Mouse (Mus musculus): Measurements from ENCODE around the gene Gpalpp1.

The Gpalpp1 gene

DNA sequence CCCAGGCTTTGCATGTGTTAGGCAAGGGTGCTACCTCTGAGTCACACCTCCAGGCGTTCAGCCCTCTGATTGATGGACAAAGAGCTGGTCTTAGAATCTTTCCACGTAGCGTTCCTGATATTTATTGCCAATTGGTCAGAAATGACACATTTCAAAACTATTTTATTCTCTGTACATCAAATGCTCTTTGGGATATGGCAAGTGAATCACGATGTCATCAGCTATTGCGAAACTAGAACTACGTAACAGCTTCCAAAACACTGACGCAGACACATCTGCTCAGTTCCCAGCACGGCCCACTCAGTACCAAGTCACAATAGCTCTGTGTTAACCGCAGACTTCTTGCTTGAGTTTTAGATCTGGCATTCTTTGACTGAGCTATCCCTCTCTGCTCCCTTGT, 11.0 kb downstream of the Gpalpp1 start:
- no peak for DNase-seq (ENCODE audit: low spot score)

DNA sequence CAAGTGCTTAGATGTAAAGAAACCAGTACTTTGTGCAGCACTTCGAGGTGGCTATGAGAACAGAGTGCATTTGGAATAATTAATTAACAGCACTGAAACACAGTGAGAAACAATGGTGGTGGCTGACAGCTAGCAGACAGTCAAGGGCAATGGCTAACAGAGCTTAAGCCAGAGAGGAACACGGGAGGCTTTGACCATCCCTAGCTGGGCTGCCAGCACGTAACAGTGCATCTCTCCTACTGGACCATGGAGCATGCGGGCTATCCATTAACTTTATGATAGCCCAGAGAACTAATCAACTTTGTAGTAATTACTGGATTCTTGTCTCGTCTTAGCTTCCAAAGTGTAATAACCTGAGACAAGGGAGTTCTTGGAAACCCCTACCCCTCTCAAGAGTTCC, 12.7 kb downstream of the Gpalpp1 start:
- no peak for DNase-seq (ENCODE audit: low spot score)

DNA sequence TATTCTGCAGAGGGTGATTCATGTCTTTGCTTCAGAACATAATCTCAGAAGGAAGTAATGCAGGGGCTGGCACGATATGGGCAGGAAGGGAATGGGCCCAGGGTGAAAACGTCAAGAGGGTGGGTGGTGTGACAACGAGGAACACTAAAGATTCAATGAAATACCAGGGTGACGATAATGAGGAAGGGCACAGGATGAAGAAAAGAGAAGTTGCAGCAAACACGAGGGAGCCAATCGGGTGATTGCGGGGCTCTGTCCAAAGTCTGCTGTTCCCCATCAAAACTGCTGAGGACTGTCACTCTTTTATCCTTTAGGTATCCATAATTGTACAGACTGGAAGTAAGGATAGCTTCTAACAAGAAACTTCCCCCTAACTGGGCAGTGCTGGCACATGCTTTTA, 13.3 kb downstream of the Gpalpp1 start:
- DNase-seq (ENCODE audit: low spot score), result no peak

DNA sequence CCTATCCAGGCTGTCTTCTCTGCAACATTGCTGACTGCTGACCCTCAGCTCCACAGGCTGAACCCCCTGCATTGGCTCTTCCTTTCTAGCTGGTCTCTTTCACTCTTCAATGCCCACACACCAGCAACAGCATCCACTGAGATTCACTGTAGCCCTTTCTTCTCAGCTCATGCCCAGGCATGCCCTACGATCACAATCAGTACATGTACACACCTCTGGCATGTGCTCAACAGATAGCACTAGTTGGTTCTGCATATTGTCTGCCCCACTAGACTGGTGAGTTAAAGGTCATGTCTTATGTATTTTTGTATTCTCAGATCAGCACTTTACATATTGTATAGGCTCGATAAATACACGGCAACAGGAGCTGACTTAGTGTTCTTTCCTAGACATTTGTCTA, 26.4 kb downstream of the Gpalpp1 start:
- no peak for DNase-seq (ENCODE audit: low spot score)

DNA sequence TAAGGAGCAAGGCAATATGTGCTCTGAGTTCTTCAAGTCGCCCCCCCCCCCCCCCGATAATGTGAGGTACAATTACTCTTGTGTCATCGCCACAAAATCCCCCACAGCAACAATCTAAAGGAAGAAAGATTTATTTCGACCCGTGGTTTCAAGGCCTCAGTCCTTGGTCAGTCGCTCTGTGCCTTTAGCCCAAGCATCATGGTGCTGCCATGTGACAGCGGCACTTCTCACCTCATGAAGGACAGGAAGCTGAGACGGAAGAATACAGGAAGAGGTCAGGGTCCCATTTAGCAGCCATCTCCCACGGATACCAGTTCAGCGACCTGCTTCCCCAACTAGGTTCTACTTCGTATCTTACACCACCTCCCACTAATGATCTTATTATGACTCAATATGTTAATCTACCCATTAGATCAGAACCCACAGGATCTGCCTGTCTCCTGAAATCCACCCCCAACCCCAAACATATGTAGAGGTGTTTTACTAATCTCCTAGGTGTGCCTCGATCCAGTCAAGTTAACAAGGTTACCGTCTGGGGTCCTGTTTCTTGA, 28.4 kb downstream of the Gpalpp1 start:
- DNase-seq (ENCODE audit: low spot score), result no peak

DNA sequence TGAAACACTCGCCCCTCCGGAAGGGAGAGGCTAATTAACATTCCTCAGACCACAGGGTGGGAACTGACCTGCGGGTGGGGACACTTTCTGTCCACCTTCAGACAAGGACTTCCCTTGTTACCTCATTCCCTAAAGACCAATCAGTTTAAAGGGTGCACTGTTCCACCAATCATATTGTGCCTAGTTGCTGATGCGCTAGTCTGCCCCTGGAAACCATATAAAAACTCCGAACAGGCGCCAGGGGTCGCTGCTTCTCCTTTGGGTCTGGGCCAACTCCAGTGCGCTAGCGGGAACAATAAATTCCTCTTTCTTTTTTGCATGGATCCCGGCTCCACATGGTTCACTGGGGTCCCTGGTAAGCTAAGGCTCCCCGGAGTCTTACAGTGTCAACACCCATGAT, 29.1 kb downstream of the Gpalpp1 start:
- no peak for DNase-seq (ENCODE audit: low spot score)

DNA sequence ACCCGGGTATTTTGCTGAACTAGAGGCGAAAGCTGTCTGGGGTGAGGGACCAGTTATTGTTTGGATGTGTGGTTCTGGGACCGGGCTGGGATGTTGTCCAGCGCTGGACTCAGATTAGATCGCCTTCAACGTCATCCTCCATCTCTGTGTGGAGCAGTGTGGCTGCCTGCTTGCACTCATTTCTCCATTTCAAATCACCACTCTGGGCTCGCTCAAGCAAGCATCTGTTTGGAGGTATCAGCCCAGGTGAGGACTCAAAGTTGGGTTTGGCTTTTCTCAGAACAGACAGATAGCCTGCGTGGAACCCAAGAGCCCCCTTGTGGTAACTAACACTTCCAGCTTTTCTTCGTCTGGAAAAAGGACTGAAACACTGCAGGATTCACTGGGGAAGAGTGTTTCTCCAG, 33.5 kb downstream of the Gpalpp1 start:
- DNase-seq (ENCODE audit: low spot score), result peak; percentile 44

DNA sequence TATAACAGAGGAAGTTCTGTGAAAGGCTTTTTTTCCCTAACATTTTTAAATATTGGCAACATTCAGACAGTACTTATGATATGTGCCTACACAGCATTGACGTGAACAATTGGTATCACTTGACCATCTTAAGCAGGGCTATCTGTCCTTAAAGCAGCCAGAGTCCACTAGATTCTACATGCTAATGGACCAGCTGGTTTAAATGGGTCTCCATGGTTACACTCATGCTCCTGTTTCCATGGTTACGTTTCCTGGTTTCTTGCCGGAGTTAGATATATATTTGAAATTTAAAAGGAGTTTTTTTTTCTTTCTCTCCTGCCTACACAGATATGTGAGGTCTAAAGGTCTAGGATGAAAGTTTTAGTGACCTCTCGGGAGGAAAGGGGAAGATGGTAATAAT, 34.0 kb downstream of the Gpalpp1 start:
- DNase-seq (ENCODE audit: low spot score), result peak; percentile 44

DNA sequence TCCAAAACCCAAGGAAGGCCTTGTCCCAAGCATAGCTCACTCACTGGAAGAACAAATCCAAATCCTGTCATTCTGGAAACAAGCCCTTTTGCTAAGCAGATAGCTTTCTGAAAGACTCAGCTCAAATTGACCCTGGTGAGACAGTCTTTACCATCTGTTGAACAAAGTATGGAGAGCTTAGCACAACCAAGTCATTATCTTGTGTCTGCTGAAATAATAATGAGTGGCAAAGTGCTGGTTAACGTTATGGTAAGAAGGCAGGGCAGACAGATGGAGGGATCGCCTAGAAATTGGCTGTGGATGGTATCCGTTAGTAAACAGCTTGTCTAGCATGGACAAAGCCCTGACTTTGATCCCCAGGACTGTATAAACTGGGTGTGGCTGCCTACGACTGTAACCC, 34.8 kb downstream of the Gpalpp1 start:
- DNase-seq (ENCODE audit: low spot score), result no peak

DNA sequence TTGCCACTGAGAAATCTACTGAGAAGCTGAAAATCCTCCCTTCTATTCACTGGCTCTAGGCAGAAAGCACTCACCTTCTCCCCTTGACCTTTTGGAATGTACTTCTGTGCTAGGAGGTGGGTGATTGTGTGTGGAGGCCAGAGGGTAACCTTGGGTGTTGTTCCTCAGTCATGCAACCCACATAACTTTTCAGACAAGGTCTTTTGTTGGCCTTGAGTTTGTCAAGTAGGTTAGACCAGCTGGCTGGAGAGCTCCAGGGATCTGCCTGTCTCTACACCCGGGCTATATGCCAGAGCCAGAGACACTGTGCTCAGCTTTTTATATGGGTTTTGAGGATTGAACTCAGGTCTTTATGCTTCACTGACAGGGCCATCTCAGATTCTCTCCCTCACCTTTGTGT, 36.4 kb downstream of the Gpalpp1 start:
- DNase-seq (ENCODE audit: low spot score), result no peak

DNA sequence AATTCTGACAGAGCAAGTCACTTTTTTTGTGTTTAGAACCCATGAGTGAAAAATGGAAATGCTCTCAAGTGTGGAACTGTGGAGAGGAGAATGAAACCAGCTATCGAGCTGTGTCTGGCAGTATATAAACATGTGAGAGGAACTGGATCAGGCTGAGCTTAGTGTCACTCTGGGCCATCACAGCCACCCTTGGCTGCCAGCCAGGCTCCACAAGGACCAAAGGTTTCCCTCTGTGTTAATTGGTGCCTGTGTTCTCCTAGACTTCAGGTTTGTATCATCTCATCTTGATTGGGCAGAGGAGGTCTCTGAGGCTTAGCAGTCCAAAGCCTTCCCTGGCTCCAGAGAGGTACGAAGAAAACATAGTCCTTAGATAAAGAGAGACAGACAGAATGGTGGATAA, 37.9 kb downstream of the Gpalpp1 start:
- no peak for DNase-seq (ENCODE audit: low spot score)

DNA sequence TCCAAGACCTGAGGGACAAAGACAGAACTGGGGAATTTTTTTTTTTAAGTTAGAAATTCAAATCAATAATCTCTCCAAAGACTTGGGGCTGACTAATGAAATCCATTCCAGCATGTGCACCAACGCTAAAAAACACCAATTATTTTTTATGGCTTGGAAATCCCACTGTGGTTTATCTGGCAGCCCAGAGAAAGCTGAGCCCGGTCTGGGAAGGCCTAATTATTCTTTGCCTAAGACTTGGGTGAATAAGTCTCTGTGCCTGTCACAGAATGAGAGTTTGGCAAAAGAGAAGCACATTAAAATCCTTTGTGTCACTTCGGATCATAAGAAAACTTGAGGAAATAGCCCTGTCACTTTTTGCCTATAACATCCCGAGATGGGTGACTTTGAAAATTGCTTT, 41.3 kb downstream of the Gpalpp1 start:
- DNase-seq (ENCODE audit: low spot score), result no peak

DNA sequence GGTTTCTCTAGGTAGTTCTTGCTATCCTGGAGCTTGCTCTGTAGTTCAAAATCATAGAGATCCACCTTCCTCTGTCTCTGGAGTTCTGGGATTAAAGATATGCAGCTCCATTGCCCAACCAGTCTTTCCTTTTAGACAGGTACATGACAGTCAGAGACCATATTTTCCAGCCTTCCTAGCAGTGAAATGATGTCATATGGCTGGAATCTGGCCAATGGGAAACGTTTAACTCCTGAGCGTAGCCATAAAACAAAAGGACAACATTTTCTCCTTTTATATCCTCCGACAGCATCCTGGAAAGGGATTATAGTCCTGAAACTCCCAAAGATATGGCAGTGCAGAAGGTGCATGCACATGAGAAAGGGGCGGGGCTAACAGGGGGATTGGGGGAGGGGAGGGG, 42.3 kb downstream of the Gpalpp1 start:
- no peak for DNase-seq (ENCODE audit: low spot score)

DNA sequence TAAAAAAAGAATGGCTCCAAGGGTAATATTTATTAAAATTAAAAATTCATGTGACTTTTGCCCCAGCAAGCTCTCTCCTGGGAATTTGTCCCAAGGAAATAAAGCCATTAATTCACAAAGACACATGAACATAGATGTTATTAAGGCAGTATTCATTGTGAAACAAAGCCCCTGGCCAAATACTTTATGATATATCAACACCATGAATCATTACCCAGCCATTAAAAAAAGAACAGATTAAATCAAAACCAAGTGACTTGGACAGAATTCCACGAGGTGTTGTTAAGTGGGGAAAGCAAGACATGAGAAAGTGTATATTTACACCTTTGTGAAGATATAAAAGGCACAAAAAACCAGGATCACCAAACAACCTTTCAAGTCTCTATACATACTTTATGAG, 43.3 kb downstream of the Gpalpp1 start:
- no peak for DNase-seq (ENCODE audit: low spot score)

DNA sequence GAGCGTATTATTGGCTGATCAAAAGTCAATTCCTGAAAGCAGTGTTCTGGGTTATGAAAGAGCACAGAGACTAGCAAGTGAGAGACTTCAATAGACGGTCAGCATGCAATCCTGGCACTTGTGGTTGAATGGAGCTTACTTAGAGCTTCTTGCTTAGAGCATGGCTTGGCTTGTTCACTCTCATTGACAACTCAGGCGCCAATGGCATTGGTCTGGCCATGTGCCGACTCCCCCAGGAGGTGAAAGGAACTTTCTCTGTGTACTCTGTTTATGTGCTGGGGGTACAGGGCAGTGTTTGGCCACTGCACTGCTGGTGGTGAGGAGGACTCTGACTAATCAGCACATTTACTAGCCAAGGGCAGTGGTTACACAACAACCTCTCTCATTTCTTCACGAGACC, 51.1 kb downstream of the Gpalpp1 start:
- DNase-seq (ENCODE audit: low spot score), result no peak

DNA sequence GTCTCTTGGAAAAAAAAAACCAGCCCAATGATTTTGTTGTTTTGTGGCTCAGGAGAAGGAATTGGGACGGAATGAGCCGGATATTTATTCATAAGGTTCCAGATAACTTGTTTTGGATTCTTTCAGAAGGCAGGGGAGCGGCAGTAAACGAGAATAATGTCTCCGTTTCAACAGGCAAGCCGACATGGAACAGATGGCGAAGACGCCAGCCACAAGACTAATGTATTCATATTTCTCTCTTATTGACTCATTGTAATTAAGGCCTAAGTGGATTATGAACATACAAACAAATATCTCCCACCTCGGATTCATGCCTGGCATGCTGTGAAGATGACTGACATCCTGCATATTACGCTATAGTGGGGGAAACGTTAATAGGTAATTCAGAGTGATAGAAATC, 56.8 kb downstream of the Gpalpp1 start:
- no peak for DNase-seq (ENCODE audit: low spot score)

DNA sequence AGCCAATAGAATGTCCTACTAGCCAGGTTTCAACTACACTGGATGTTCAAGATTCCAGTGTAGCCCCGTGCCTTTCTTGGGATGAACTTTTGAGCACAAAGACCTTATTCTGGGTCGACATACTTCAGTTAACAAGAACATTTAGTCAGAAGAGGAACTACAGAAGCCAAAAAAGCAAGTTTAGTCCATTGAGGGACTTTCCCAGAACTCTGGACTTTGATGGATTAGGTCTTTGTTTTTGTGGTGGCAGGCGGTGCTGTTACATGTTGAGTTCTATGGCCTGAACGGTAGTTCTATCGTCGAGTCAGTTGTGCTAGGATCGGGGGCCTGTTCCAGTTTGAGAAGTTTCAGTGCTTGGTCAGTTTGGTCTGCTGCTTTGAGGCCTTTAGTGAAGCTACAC, 58.6 kb downstream of the Gpalpp1 start:
- no peak for DNase-seq (ENCODE audit: low spot score)

DNA sequence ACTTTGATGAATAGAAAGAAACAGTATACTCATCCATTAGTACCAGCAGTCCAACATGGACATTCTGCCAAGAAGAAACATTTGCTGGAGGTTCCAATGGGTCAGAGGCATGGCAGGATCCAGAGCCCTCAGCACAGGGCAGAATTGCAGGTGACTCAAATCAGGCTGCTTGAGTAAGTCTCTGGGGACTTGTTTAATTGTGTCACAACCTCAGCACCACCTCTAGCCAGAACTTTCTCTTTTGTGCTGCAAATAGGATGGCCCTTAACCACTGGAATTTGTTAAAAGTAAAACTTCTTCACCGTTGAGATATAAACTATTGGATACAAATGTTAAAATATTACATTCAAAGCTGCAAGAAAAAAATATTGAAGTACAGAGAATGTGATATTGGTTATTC, 64.8 kb downstream of the Gpalpp1 start:
- no peak for DNase-seq (ENCODE audit: low spot score)

DNA sequence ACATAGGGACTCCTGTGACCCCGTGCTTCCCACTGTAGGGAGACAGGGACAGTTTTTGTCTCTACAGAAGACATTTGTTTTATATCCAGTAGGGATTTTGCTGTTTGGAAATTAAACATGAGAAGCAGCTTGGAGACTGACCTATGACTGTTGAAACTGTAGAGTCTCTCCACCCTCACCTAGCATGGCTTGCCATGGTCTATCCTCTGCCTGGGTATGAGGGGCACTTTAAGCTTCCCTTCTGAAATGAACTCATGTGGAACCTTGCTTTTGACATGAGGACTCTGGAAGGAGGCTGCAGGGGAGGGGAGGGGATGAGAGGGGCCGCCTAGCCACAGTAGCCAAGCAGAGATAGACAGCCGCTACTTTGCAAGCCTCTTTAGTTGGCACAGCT, 66.4 kb downstream of the Gpalpp1 start:
- DNase-seq (ENCODE audit: low spot score), result no peak

DNA sequence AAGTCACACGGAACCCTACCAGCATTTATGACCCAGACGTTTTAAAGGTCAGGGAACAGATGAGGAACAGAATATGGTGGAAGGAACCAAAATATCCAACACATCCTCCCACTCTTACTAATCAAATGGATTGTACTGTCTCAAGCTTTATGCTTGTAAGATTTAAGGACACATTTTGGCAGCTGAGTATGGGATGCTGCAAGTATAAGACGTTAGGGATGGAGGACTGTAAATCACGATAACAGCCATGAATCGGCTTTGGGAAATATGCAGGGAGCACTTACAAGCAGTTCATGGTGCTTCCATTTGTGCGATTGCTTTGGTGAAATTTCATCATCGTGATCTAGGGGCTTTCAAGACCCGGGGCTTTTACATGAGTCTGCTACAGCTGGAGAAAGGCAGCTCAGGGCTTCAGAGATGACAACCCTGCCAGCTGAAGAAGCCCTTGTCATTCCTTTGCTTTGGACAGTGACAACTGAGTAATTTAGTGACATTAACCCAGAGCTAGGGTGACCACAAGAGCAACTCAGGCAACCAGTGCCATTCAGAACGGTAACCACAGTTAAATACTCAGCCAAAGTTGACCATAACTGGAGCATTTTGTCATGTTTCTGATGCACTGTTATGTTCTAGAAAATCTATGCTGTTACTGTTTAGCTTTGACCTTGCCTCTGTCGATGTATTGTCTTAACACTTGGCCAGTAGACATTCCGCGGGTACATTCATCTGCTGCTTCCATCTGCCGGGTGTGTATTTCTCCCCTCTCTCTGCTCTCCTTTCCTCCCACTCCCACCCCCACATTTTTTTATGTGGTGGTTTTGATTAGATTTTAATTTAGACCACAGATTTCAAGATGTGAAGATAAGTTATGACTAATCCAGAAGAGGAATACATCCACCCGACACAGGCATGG, 67.1 kb downstream of the Gpalpp1 start:
- DNase-seq (ENCODE audit: low spot score), result no peak

Data from layer of hippocampus, adult 9-10 months (tissue).